Mouse (Mus musculus) embryonic facial prominence, embryonic 10.5 days (tissue): ENCODE results near the gene Ppp6r3. TPM values are rescaled to one million over a fixed set of nuclear protein-coding genes. Genes with fewer than 3 reads are reported as not detected.

ENCODE experiments used
- DNase-seq: peaks from one replicate; pipeline ENCODE4 v3.0.0-alpha.2; 2017; ENCODE audit warnings: low spot score
- H3K27ac ChIP-seq: fragments of 300-500 bp; sonication (generic); replicated peaks from 2 replicates; pipeline ENCODE4 v1.5.1; 2016; ENCODE audit warnings: mild to moderate bottlenecking
- H3K27me3 ChIP-seq: fragments of 300-500 bp; sonication (generic); replicated peaks from 2 replicates; pipeline ENCODE4 v1.6.1; 2016; ENCODE audit warnings: low read depth, mild to moderate bottlenecking; ENCODE audit not compliant: poor library complexity, severe bottlenecking
- H3K36me3 ChIP-seq: fragments of 300-500 bp; sonication (generic); replicated peaks from 2 replicates; pipeline ENCODE4 v1.6.1; 2016; ENCODE audit warnings: mild to moderate bottlenecking, moderate library complexity
- H3K4me1 ChIP-seq: fragments of 300-500 bp; sonication (generic); 2 replicates; pipeline ENCODE4 v1.6.1; 2016
- H3K4me3 ChIP-seq: fragments of 300-500 bp; sonication (generic); 2 replicates; pipeline ENCODE4 v1.5.1; 2016; ENCODE audit warnings: mild to moderate bottlenecking, moderate library complexity
- H3K9me3 ChIP-seq: fragments of 300-500 bp; sonication (generic); 2 replicates; pipeline ENCODE4 v1.6.1; 2016; ENCODE audit warnings: mild to moderate bottlenecking
- WGBS: fragments of 180-500 bp; shearing (Covaris S2); methylation state at CpG from one replicate; pipeline ENCODE4 v1.1.7; 2016; 5-methylcytosine and 5-hydroxymethylcytosine counted together
- polyA plus RNA-seq: library from polyadenylated mRNA; unstranded; fragments of >200 nt; fragmentation: Nextera tagmentation; extraction: Ambion mirVana; gene quantifications from 2 replicates; pipeline ENCODE4 v1.2.1, GENCODE M21; 2016

Ppp6r3 gene
- polyA plus RNA-seq, 1 experiment from 2014 or later, result 70.6 TPM

DNA sequence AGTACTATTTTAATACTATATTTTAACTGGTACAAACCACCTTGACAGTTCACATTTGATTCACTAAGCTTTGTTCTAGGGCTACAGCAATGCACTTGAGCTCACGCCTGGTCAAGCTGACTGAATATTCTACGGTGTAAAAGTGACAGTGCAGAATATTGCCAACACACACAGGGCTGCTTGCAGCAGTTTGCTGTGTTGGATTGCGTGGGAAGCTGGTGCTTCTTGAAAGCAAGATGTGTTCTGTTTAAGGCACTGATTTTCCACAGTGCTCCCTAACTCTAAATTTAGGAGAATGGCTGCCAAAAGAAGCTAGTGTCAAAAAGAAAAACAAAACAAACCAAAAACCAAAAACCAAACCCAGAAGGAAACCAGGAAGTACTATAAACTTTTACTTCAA is 98.6 kb downstream of the Ppp6r3 start:
- Histone ChIP-seq H3K4me1 (no peaks in the 10 kb centered on the region), H3K4me3 (no peak overlapping the region), H3K9me3 (no peaks in the 10 kb centered on the region), H3K36me3 (peaks cover 97% of the 10 kb centered on the region), H3K27ac (no peak overlapping the region), H3K27me3 (no peaks in the 10 kb centered on the region)
- DNase-seq, result no peak
- WGBS, result 94% methylated on average over 3 of the region's 3 CpGs

DNA sequence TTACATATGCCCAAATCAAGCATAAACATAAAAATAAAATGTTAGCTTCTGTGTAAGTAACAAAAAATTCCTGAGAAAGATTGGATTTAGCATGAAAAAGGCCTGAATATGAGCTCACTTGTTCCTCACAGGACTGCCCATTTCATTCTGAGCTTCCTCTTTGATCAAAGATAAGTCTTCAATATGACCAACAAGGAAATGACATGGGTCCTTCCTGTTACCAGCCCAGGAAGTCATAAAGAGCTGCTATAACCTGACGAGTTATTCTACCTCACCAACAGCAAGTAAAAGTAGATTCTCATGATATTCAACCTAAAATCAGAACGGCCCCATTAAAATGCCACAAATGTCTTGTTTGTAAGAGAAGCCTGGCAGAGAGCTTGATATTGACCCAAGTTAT is 104.3 kb downstream of the Ppp6r3 start:
- Histone ChIP-seq H3K4me1 (no peaks in the 10 kb centered on the region), H3K9me3 (no peaks in the 10 kb centered on the region), H3K4me3 (no peak overlapping the region), H3K27ac (no peak overlapping the region), H3K27me3 (no peaks in the 10 kb centered on the region), H3K36me3 (peaks cover 99% of the 10 kb centered on the region)
- 97% methylated on average over 2 of the region's 2 CpGs for WGBS
- no peak for DNase-seq

DNA sequence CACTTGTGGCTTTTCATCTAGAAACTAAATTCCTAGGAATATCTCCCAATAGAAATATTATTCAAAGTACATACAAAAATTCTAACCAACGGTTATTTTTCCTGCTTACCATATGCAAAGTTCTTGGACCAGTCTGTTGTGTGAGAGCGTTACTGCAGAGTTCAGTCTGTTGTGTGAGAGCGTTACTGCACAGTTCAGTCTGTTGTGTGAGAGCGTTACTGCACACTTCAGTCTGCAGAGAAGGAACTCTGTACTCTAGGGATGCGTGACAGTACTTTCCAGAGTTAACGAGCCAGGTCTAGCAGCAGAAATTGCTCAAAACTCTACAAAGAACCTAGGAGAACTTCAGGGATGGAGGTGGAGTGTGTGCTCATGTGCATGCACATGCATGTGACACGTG is 108.0 kb downstream of the Ppp6r3 start:
- no peak overlapping the region for H3K27ac ChIP-seq
- no peaks in the 10 kb centered on the region for H3K9me3 ChIP-seq
- peaks cover 100% of the 10 kb centered on the region for H3K36me3 ChIP-seq
- DNase-seq, result no peak
- H3K4me3 ChIP-seq, result no peak overlapping the region
- no peaks in the 10 kb centered on the region for H3K27me3 ChIP-seq
- H3K4me1 ChIP-seq, result no peaks in the 10 kb centered on the region
- WGBS, result 94% methylated on average over 7 of the region's 7 CpGs

DNA sequence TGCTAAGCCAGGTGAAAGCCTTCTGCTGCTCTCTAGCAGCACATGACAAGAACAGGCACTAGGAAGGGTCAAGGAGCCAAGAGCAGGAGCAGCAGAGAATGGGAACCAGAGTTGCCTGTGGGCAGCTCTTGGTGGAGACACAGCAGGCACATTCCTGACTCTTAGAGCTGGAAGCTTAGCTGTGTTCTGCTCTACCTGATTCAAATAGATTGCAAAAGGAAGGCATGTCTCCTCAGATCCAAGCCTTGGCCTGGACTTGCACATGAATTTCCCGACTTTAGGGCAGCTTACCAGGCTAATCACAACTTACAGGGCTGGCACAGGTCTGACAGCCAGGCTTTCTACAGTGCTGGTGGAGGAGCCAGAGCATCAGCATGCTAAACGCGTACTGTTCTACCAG is 115.6 kb downstream of the Ppp6r3 start:
- no peaks in the 10 kb centered on the region for H3K4me1 ChIP-seq
- H3K36me3 ChIP-seq, result peaks cover 100% of the 10 kb centered on the region
- no peaks in the 10 kb centered on the region for H3K27me3 ChIP-seq

DNA sequence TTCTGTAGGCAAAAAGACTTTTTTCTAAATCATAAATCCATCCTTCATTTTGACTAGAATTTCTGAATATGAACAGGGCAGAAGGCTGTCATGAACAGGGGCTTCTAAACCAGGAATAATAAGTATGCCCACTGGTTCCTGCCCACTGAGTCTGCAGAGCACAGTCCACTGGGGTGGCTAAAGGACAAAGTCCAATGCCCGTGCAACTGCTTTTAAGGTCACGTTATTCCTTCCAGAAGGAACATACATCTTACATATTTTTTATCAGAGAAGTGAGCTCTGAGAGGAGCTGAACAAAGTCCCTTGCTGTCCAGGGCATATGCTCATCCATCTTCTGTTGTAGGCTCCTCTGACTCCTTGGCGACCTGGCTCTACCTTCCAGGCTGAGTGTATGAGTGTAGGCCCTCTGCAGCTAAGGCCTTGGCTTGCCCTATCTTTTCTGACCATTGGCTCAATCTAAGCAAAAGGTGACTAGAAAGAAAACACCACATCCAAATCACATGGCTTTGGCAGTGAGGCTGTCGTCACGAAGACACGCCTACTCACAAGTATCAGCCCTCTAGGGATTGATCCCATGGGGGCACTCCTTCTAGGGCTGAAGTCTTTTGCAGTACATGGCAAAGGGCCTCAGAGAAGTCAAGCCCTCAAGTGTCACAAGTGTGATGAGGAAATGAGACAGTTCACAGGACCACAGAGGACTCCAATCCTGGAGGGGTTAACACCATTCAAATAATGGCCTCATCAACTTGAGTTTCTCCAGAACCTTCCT is 117.0 kb downstream of the Ppp6r3 start:
- DNase-seq, result no peak
- Histone ChIP-seq H3K27ac (no peak overlapping the region), H3K4me1 (no peaks in the 10 kb centered on the region), H3K36me3 (peaks cover 100% of the 10 kb centered on the region), H3K9me3 (no peaks in the 10 kb centered on the region), H3K4me3 (no peak overlapping the region), H3K27me3 (no peaks in the 10 kb centered on the region)
- WGBS, result 96% methylated on average over 6 of the region's 6 CpGs

More for the DNA sequence above, 115.6 kb downstream of the Ppp6r3 start:
- DNase-seq, result no peak
- H3K9me3 ChIP-seq, result no peaks in the 10 kb centered on the region
- no peak overlapping the region for H3K4me3 ChIP-seq
- H3K27ac ChIP-seq, result no peak overlapping the region
- 94% methylated on average over 3 of the region's 3 CpGs for WGBS

DNA sequence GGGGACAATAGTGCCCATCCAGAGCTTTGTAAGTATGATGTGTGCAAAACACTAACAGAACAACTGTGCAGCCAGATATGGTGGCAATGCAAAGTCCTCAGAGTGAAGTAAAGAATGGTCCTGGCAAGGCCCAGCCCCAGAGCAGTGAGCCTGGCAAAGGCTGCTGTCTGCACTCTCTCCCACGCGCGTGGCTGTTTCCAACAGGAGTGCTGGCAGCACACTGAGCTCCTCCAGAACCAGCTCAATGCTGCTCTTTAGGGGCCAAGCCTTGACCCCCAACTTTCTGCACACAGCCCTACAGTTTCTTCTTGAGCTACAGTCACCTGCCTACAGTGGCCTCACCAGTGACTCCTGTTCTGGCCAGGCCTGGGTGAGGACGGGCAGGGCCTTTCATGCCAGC is 117.8 kb downstream of the Ppp6r3 start:
- no peaks in the 10 kb centered on the region for H3K4me1 ChIP-seq
- 95% methylated on average over 4 of the region's 4 CpGs for WGBS
- H3K36me3 ChIP-seq, result peaks cover 100% of the 10 kb centered on the region
- no peak for DNase-seq
- H3K27me3 ChIP-seq, result no peaks in the 10 kb centered on the region
- no peak overlapping the region for H3K4me3 ChIP-seq
- H3K9me3 ChIP-seq, result no peaks in the 10 kb centered on the region
- no peak overlapping the region for H3K27ac ChIP-seq

DNA sequence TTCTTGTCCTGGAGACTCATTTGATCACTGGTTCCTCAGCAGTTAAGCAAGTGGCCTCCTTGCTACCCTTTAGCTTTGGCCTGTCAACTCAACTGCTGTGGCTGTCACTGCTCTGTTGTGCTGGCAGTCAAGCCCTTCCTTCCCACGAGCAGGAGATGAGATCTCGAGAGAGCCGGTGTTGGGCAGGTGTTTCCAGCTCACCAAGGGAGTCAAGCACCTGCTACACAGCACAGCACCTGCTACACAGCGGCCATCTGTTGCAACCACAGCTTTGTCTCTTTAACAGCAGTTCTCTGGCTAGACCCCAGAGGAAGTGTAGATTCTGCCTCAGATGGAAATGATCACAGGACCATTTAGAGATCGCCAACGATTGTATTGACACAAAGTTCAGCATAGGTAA is 123.9 kb downstream of the Ppp6r3 start:
- Histone ChIP-seq H3K36me3 (peaks cover 39% of the 10 kb centered on the region), H3K27me3 (no peaks in the 10 kb centered on the region), H3K9me3 (peaks cover 3% of the 10 kb centered on the region), H3K27ac (no peak overlapping the region), H3K4me1 (no peaks in the 10 kb centered on the region), H3K4me3 (no peak overlapping the region)
- DNase-seq, result no peak
- WGBS, result 68% methylated on average over 6 of the region's 6 CpGs

DNA sequence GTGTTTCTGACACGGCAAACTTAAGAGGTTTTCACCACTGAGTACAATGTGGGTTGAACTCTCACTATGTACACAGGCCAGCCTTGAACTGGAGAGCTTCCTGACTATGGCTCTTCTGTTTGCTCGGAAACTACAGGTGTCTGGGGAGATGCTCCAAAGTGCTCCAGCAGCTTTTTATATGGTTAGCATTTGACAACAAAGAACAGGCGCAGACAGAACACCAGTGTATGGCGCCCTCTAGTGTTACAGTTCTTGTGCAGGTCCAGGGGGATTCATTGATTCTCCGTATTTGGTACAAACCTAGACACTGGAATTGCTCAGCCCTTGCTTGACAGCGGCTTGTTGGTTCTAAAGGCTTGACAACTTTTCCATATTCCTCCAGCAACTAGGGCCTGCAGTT is 124.4 kb downstream of the Ppp6r3 start:
- Histone ChIP-seq H3K27me3 (no peaks in the 10 kb centered on the region), H3K36me3 (peaks cover 35% of the 10 kb centered on the region), H3K27ac (no peak overlapping the region), H3K4me1 (no peaks in the 10 kb centered on the region), H3K9me3 (peaks cover 3% of the 10 kb centered on the region), H3K4me3 (no peak overlapping the region)
- DNase-seq, result peak; percentile 67
- 33% methylated on average over 6 of the region's 6 CpGs for WGBS

DNA sequence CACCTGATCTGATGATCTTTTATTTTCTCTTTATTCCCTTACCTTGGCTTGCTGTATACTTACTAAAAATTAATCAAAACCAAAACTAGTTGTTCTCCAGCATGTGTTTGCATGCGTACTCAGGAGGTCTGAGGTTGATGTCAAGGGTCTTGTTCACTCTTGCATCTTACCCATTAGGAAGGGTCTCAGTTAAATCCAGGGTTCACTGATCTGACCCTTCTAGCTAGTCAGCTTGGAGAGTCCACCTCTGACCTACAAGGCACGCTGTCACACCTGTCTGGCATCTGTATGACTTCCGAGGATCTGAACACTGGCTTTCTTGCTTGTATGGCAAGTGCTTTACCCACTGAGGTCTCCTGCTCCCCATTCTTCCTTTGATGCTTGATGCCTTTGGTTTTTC is 124.8 kb downstream of the Ppp6r3 start:
- H3K4me3 ChIP-seq, result no peak overlapping the region
- no peaks in the 10 kb centered on the region for H3K27me3 ChIP-seq
- H3K4me1 ChIP-seq, result no peaks in the 10 kb centered on the region
- 92% methylated on average over 3 of the region's 3 CpGs for WGBS
- peaks cover 30% of the 10 kb centered on the region for H3K36me3 ChIP-seq
- H3K27ac ChIP-seq, result no peak overlapping the region
- H3K9me3 ChIP-seq, result peaks cover 3% of the 10 kb centered on the region
- no peak for DNase-seq

DNA sequence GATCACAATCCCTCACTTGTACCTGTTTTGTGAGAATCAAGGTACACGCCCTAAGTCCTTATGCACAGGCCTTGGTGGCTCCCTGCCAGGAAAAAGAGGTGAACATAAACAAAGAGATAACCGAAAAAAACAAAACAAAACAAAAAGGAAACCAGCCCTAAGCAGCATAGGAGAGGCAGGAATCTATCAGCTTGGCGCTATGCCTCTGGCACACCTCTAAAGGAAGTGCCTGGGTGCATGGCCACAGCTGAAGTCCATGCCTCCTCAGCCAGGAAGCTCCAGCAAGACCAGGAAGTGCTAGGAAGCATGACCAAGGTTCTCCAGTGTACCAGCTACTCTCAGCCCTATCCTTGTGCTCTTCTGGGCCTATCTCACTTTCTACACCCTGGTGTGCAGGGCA is 126.3 kb downstream of the Ppp6r3 start:
- peaks cover 15% of the 10 kb centered on the region for H3K36me3 ChIP-seq
- no peaks in the 10 kb centered on the region for H3K27me3 ChIP-seq
- WGBS, result 87% methylated on average over 3 of the region's 3 CpGs
- no peak for DNase-seq
- H3K4me1 ChIP-seq, result no peaks in the 10 kb centered on the region
- H3K27ac ChIP-seq, result no peak overlapping the region
- H3K4me3 ChIP-seq, result no peak overlapping the region
- H3K9me3 ChIP-seq, result peaks cover 5% of the 10 kb centered on the region

DNA sequence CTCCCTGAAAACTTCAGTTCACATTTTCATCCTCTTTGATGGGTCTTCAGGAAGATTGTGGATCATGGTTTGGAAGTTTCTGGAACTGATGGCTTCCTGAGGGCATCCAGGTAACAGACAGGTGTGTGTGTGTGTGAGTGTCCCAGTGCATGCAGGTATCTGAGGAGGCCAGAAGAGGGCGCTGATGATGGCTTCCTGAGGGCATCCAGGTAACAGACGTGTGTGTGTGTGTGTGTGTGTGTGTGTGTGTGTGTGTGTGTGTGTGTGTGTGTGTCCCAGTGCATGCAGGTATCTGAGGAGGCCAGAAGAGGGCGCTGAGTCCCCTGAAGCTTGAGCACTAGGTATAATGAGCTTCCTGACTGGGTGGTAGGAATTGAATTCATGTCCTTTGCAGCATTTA is 128.2 kb downstream of the Ppp6r3 start:
- 73% methylated on average over 3 of the region's 3 CpGs for WGBS
- no peaks in the 10 kb centered on the region for H3K36me3 ChIP-seq

DNA sequence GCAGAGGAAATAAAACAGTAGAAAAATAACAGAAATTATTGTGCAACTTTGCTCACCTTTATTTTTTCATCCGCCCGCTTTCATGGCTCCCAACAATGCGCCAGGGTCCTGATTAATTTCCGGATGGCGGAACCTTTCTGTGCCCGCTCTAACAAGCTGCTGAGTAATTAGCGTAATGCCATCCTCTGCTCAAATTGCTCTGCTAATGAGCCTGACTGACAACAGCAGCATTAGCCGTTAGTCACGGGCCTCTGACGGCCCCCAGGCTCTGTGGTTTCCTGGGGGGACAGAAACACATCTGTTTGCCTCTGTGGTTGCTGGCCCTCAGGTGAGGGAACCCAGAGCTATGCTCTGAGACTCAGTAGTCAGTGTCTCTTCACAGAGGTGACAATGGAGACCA is 134.5 kb downstream of the Ppp6r3 start:
- DNase-seq, result no peak
- Histone ChIP-seq H3K9me3 (0 out of 2 replicates have a peak, but pooled peaks cover 2% of the 10 kb centered on the region), H3K36me3 (no peaks in the 10 kb centered on the region), H3K4me1 (peaks cover 11% of the 10 kb centered on the region), H3K27ac (no peak overlapping the region), H3K27me3 (peaks cover 7% of the 10 kb centered on the region), H3K4me3 (no peak overlapping the region)
- WGBS, result 40% methylated on average over 10 of the region's 10 CpGs

More for the DNA sequence above, 128.2 kb downstream of the Ppp6r3 start:
- Histone ChIP-seq H3K27me3 (no peaks in the 10 kb centered on the region), H3K9me3 (peaks cover 5% of the 10 kb centered on the region), H3K4me3 (no peak overlapping the region), H3K27ac (no peak overlapping the region), H3K4me1 (no peaks in the 10 kb centered on the region)
- DNase-seq, result no peak

DNA sequence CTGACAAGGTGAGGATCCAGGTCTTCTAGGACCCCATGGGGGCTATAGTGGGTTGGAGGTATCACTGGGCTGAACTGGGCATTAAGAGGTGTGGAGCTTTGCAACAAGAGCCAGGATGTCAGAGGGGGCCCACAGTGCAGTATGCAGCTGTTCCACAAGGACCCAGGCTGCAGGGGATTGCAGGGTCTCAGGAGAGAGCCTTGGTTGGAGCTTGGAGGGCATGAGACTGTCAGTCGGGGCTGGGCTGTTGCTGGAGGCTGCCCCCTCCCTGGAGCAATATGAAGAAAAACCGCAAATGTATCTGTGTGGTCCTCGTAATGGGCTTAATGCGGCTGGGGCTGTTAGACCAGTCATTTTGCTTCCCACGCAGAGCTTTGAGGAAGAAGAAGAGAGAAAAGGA is 134.9 kb downstream of the Ppp6r3 start:
- H3K27ac ChIP-seq, result 0 out of 2 replicates have a peak overlapping the region, but pooled peaks have one; percentile 19
- H3K4me3 ChIP-seq, result no peak overlapping the region
- WGBS, result 56% methylated on average over 5 of the region's 5 CpGs
- peaks cover 7% of the 10 kb centered on the region for H3K27me3 ChIP-seq
- peaks cover 11% of the 10 kb centered on the region for H3K4me1 ChIP-seq
- 0 out of 2 replicates have a peak, but pooled peaks cover 2% of the 10 kb centered on the region for H3K9me3 ChIP-seq
- H3K36me3 ChIP-seq, result no peaks in the 10 kb centered on the region
- no peak for DNase-seq
